Mouse (Mus musculus) liver, embryonic 14.5 days (tissue): ENCODE results near the gene Lrrc15.

Source experiments
- CTCF ChIP-seq: IDR thresholded peaks from 2 replicates; pipeline ENCODE4 v1.5.1; 2016; ENCODE audit warnings: antibody characterized with exemption, low read depth, control low read depth
- EP300 ChIP-seq: IDR thresholded peaks from 2 replicates; pipeline ENCODE4 v1.6.1; 2016; ENCODE audit warnings: antibody characterized with exemption, low read depth

DNA sequence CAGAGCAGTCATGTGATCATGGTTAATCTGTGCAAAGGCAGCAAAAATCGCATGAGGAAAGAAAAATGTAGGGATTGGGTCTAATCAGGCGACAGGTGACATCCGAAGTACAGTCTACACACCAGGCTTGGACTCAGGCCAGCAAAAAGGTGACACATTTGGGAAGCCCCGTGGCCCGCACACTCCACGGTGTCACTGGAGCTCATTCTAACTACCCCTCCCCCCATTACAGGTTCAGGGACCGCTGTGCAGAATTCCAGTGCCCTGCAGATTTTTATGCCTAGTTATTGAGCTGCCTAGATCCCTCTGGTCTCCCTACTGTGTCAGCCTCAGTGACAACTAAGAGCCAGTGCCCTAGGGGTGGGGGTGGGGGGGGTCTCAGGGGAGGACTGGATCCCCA is 14.4 kb upstream of the Lrrc15 start:
- no peak for TF ChIP-seq CTCF
- no peak for TF ChIP-seq EP300
